9 mouse cellular contexts compared by ENCODE assay signal in genomic region chr19:47402544-47402943, GRCm38 (mm10).
DNase-seq lines count a peak whose midpoint lies in the region; ATAC-seq and TF ChIP-seq lines count a peak whose summit lies in the region.
"Had no signal": no experiment of that assay in that cellular context is flagged by ENCODE, and none has a peak within 500 bp of the region (broad histone marks: within the 10 kb centered on the region; RNA-seq: fewer than 3 reads in every experiment).

No protein-coding gene starts in this region.

- no peaks in the 10 kb centered on the region for H3K9me3 ChIP-seq in lung, embryonic 14.5 days (ENCODE audit: low read depth, low read length)
- H3K9me3 ChIP-seq in embryonic facial prominence, embryonic 13.5 days: no peaks in the 10 kb centered on the region
- H3K9me3 ChIP-seq in intestine, embryonic 14.5 days (ENCODE audit: control insufficient read depth, low read length): no peaks in the 10 kb centered on the region

- H3K4me2 ChIP-seq in lung, embryonic 14.5 days: no peak overlapping the region
- H3K4me2 ChIP-seq in embryonic facial prominence, embryonic 13.5 days: no peak overlapping the region
- H3K4me2 ChIP-seq in intestine, embryonic 14.5 days (ENCODE audit: low read length): 0 out of 2 replicates have a peak overlapping the region, but pooled peaks have one; percentile 20

- ATAC-seq in lung, embryonic 14.5 days (ENCODE audit: insufficient read depth): peak; percentile 9; the same call in 1 of the 2 replicates
- ATAC-seq in embryonic facial prominence, embryonic 13.5 days (ENCODE audit: insufficient number of reproducible peaks, insufficient read depth, low FRiP score, low TSS enrichment, low read depth): no peak
- no peak; the same call in none of the 2 replicates for ATAC-seq in intestine, embryonic 14.5 days (replicated peaks; ENCODE audit: low FRiP score, low TSS enrichment, low read depth)
- ATAC-seq in megakaryocyte-erythroid progenitor cell, adult 5-6 weeks (replicated peaks; ENCODE audit: low FRiP score, low TSS enrichment, poor library complexity, severe bottlenecking): peak; percentile 83
- ATAC-seq: midbrain, embryonic 16.5 days had no signal

- H3K36me3 ChIP-seq in lung, embryonic 14.5 days (ENCODE audit: insufficient read depth): 0 out of 2 replicates have a peak, but pooled peaks cover under 1% of the 10 kb centered on the region
- peaks cover 4% of the 10 kb centered on the region; the same call in 1 of the 2 replicates for H3K36me3 ChIP-seq in embryonic facial prominence, embryonic 13.5 days
- H3K36me3 ChIP-seq in intestine, embryonic 14.5 days (ENCODE audit: control insufficient read depth, insufficient read depth, low read length): no peaks in the 10 kb centered on the region

- H3K9ac ChIP-seq in lung, embryonic 14.5 days: no peak overlapping the region
- H3K9ac ChIP-seq in embryonic facial prominence, embryonic 13.5 days: no peak overlapping the region
- H3K9ac ChIP-seq in intestine, embryonic 14.5 days (ENCODE audit: low read length): no peak overlapping the region

- TF ChIP-seq CTCF in lung, embryonic 14.5 days (IDR thresholded peaks at IDR 0.05; ENCODE audit: low read depth): no peak

- H3K27me3 ChIP-seq in lung, embryonic 14.5 days (ENCODE audit: insufficient read depth, low read length): no peaks in the 10 kb centered on the region
- no peaks in the 10 kb centered on the region for H3K27me3 ChIP-seq in embryonic facial prominence, embryonic 13.5 days
- H3K27me3 ChIP-seq in intestine, embryonic 14.5 days (replicated peaks; ENCODE audit: control insufficient read depth, insufficient read depth, low read length): no peaks in the 10 kb centered on the region

- DNase-seq in lung, embryonic 14.5 days: no peak
- DNase-seq in lung, postnatal 4 days: no peak
- DNase-seq in intestine, embryonic 14.5 days (ENCODE audit: low spot score): no peak
- no peak for DNase-seq in Muller cell, postnatal 12 days (ENCODE audit: inconsistent ontology term)
- DNase-seq in c-Kit-positive CD71-positive TER-119-positive erythroid progenitor cells, embryonic 14.5 days (ENCODE audit: low spot score): no peak
- no peak for DNase-seq in urinary bladder, postnatal 10 days (ENCODE audit: low spot score)

- H3K4me3 ChIP-seq in lung, embryonic 14.5 days (ENCODE audit: low read depth, low read length): no peak overlapping the region
- H3K4me3 ChIP-seq in embryonic facial prominence, embryonic 13.5 days: no peak overlapping the region
- no peak overlapping the region for H3K4me3 ChIP-seq in intestine, embryonic 14.5 days (ENCODE audit: low read depth, low read length)

- H3K27ac ChIP-seq in lung, embryonic 14.5 days (ENCODE audit: low read depth): peak overlapping the region; percentile 83
- H3K27ac ChIP-seq in embryonic facial prominence, embryonic 13.5 days: peak overlapping the region; percentile 62
- H3K27ac ChIP-seq in intestine, embryonic 14.5 days (ENCODE audit: low read depth): peak overlapping the region; percentile 87

- WGBS in lung, embryonic 14.5 days: 50% methylated on average over 4 of the region's 4 CpGs
- WGBS in embryonic facial prominence, embryonic 13.5 days: 79% methylated on average over 4 of the region's 4 CpGs
- WGBS in intestine, embryonic 14.5 days: 53% methylated on average over 4 of the region's 4 CpGs

- H3K4me1 ChIP-seq in lung, embryonic 14.5 days (ENCODE audit: insufficient read depth): peaks cover 20% of the 10 kb centered on the region
- H3K4me1 ChIP-seq in embryonic facial prominence, embryonic 13.5 days: peaks cover 67% of the 10 kb centered on the region
- H3K4me1 ChIP-seq in intestine, embryonic 14.5 days (replicated peaks; ENCODE audit: control insufficient read depth, insufficient read depth, low read length): peaks cover 29% of the 10 kb centered on the region

Comparison
In these comparisons a context has a peak if more than half of its experiments do, and no peak if none do; other contexts are left out.
1. ATAC-seq: peak in lung, embryonic 14.5 days (single experiment) and megakaryocyte-erythroid progenitor cell, adult 5-6 weeks (single experiment); none in embryonic facial prominence, embryonic 13.5 days (single experiment) and intestine, embryonic 14.5 days (single experiment).
2. Peak in every context shown above with its lines, with median percentiles within 50 percentile points of each other: H3K27ac ChIP-seq.